Mouse (Mus musculus) adrenal gland, adult (tissue): ENCODE results near the gene Akap13.
A peak's percentile ranks its signal among the peaks of the same experiment; 100 is the strongest.

Experiments used
- DNase-seq, 2 experiments: peaks; one replicate each; pipeline ENCODE4 v3.0.0; 2022 to 2023; ENCODE audit warnings: low spot score in 1 of 2; ENCODE audit not compliant: inconsistent age in 2 of 2

Akap13 gene

GRCm38 (mm10) chr7:75591961-75592360 is 136.6 kb downstream of the Akap13 start:
- DNase-seq, result no peak

- peak in 1 of 2 experiments; percentile 27 for DNase-seq
Measured at GRCm38 (mm10) chr7:75594801-75595200, 139.5 kb downstream of the Akap13 start.

- no peak for DNase-seq
Measured at GRCm38 (mm10) chr7:75595268-75595667, 139.9 kb downstream of the Akap13 start.

GRCm38 (mm10) chr7:75596058-75596748 is 140.9 kb downstream of the Akap13 start:
- DNase-seq, result peak; percentile 33 to 86

GRCm38 (mm10) chr7:75597840-75598239 is 142.5 kb downstream of the Akap13 start:
- no peak for DNase-seq

GRCm38 (mm10) chr7:75600360-75601075 is 145.2 kb downstream of the Akap13 start:
- no peak for DNase-seq

GRCm38 (mm10) chr7:75607248-75607647 is 151.9 kb downstream of the Akap13 start:
- DNase-seq, result no peak

- peak in 1 of 2 experiments; percentile 35 for DNase-seq
Measured at GRCm38 (mm10) chr7:75608716-75609115, 153.4 kb downstream of the Akap13 start.

- DNase-seq, result peak; percentile 50 to 68
Measured at GRCm38 (mm10) chr7:75609456-75610262, 154.3 kb downstream of the Akap13 start.

GRCm38 (mm10) chr7:75610391-75610790 is 155.1 kb downstream of the Akap13 start:
- no peak for DNase-seq

- peak in 1 of 2 experiments; percentile 49 for DNase-seq
Measured at GRCm38 (mm10) chr7:75611261-75611950, 156.1 kb downstream of the Akap13 start.

GRCm38 (mm10) chr7:75612000-75612682 is 156.8 kb downstream of the Akap13 start:
- peak; percentile 75 to 85 for DNase-seq

GRCm38 (mm10) chr7:75612683-75613053 is 157.3 kb downstream of the Akap13 start:
- DNase-seq, result peak in 1 of 2 experiments; percentile 75

GRCm38 (mm10) chr7:75613240-75613639 is 157.9 kb downstream of the Akap13 start:
- DNase-seq, result peak; percentile 41 to 76

- peak in 1 of 2 experiments; percentile 36 for DNase-seq
Measured at GRCm38 (mm10) chr7:75614826-75615225, 159.5 kb downstream of the Akap13 start.

GRCm38 (mm10) chr7:75617246-75617645 is 161.9 kb downstream of the Akap13 start:
- peak in 1 of 2 experiments; percentile 24 for DNase-seq

GRCm38 (mm10) chr7:75618699-75619098 is 163.4 kb downstream of the Akap13 start:
- DNase-seq, result peak in 1 of 2 experiments; percentile 88

GRCm38 (mm10) chr7:75619875-75620274 is 164.5 kb downstream of the Akap13 start:
- no peak for DNase-seq

- DNase-seq, result peak in 1 of 2 experiments; percentile 73
Measured at GRCm38 (mm10) chr7:75620395-75620960, 165.1 kb downstream of the Akap13 start.

- DNase-seq, result peak in 1 of 2 experiments; percentile 51
Measured at GRCm38 (mm10) chr7:75620976-75621375, 165.6 kb downstream of the Akap13 start.
